Mouse (Mus musculus) hindbrain, embryonic 15.5 days (tissue): Measurements from ENCODE around the gene Ankrd36. TPM values are rescaled to one million over a fixed set of nuclear protein-coding genes. Genes with fewer than 3 reads are reported as not detected.

Source experiments
- ATAC-seq: fragments of 200-750 bp; cut with Nextera tagmentation; 2 replicates; pipeline ENCODE4 v1.8.0; 2017; ENCODE audit warnings: low read depth, moderate number of reproducible peaks, moderate TSS enrichment; ENCODE audit not compliant: low FRiP score
- H3K27ac ChIP-seq: fragments of 300-500 bp; sonication (generic); replicated peaks from 2 replicates; pipeline ENCODE4 v1.5.1; 2015; ENCODE audit warnings: mild to moderate bottlenecking, inconsistent platforms
- H3K27me3 ChIP-seq: fragments of 300-500 bp; sonication (generic); 2 replicates; pipeline ENCODE4 v1.6.1; 2015; ENCODE audit warnings: control low read depth, inconsistent platforms
- H3K36me3 ChIP-seq: fragments of 300-500 bp; sonication (generic); 2 replicates; pipeline ENCODE4 v1.6.1; 2015; ENCODE audit warnings: control low read depth, inconsistent platforms
- H3K4me1 ChIP-seq: fragments of 300-500 bp; sonication (generic); replicated peaks from 2 replicates; pipeline ENCODE4 v1.6.1; 2015; ENCODE audit warnings: control low read depth, inconsistent platforms
- H3K4me2 ChIP-seq: fragments of 300-500 bp; sonication (generic); 2 replicates; pipeline ENCODE4 v1.6.1; 2015; ENCODE audit warnings: moderate library complexity, mild to moderate bottlenecking, inconsistent platforms
- H3K4me3 ChIP-seq: fragments of 300-500 bp; sonication (generic); 2 replicates; pipeline ENCODE4 v1.5.1; 2015; ENCODE audit warnings: mild to moderate bottlenecking, inconsistent platforms
- H3K9ac ChIP-seq: fragments of 300-500 bp; sonication (generic); 2 replicates; pipeline ENCODE4 v1.6.1; 2015; ENCODE audit warnings: inconsistent platforms
- H3K9me3 ChIP-seq: fragments of 300-500 bp; sonication (generic); 2 replicates; pipeline ENCODE4 v1.6.1; 2016; ENCODE audit warnings: control low read depth, inconsistent platforms
- WGBS: fragments of 180-500 bp; shearing (Covaris S2); methylation state at CpG from one replicate; pipeline ENCODE4 v1.1.7; 2015; 5-methylcytosine and 5-hydroxymethylcytosine counted together
- polyA plus RNA-seq: library from polyadenylated mRNA; unstranded; fragments of >200 nt; fragmentation: Nextera tagmentation; extraction: Ambion mirVana; gene quantifications from 2 replicates; pipeline ENCODE4 v1.2.1, GENCODE M21; 2015

Ankrd36 gene
- polyA plus RNA-seq, 1 experiment from 2014 or later: not detected

- Histone ChIP-seq H3K9me3 (no peaks in the 10 kb centered on the region), H3K36me3 (no peaks in the 10 kb centered on the region), H3K27ac (no peak overlapping the region), H3K4me3 (no peak overlapping the region), H3K9ac (no peak overlapping the region), H3K4me1 (peaks cover 5% of the 10 kb centered on the region), H3K4me2 (no peak overlapping the region), H3K27me3 (no peaks in the 10 kb centered on the region)
- WGBS: 81% methylated on average over 3 of the region's 3 CpGs
- no peak for ATAC-seq
Observed at GRCm38 (mm10) chr11:5560273-5560672, 9.2 kb upstream of the Ankrd36 start.

- no peaks in the 10 kb centered on the region for H3K27me3 ChIP-seq
- no peak overlapping the region for H3K9ac ChIP-seq
- H3K4me1 ChIP-seq: peaks cover 5% of the 10 kb centered on the region
- ATAC-seq: no peak
- no peak overlapping the region for H3K4me2 ChIP-seq
- 22% methylated on average over 9 of the region's 9 CpGs for WGBS
- no peaks in the 10 kb centered on the region for H3K36me3 ChIP-seq
- H3K9me3 ChIP-seq: no peaks in the 10 kb centered on the region
- no peak overlapping the region for H3K27ac ChIP-seq
- no peak overlapping the region for H3K4me3 ChIP-seq
Observed at GRCm38 (mm10) chr11:5562625-5563268, 6.7 kb upstream of the Ankrd36 start.

GRCm38 (mm10) chr11:5563898-5564297 is 5.6 kb upstream of the Ankrd36 start:
- Histone ChIP-seq H3K9ac (no peak overlapping the region), H3K9me3 (no peaks in the 10 kb centered on the region), H3K27ac (no peak overlapping the region), H3K4me3 (no peak overlapping the region), H3K4me2 (no peak overlapping the region), H3K36me3 (no peaks in the 10 kb centered on the region), H3K27me3 (no peaks in the 10 kb centered on the region), H3K4me1 (peaks cover 5% of the 10 kb centered on the region)
- ATAC-seq: no peak
- 54% methylated on average over 6 of the region's 6 CpGs for whole genome bisulfite sequencing

GRCm38 (mm10) chr11:5565596-5565995 is 3.9 kb upstream of the Ankrd36 start:
- WGBS: 91% methylated on average over 3 of the region's 3 CpGs
- no peak for ATAC-seq
- H3K36me3 ChIP-seq: no peaks in the 10 kb centered on the region

GRCm38 (mm10) chr11:5566506-5566905 is 3.0 kb upstream of the Ankrd36 start:
- no peaks in the 10 kb centered on the region for H3K9me3 ChIP-seq
- 86% methylated on average over 2 of the region's 2 CpGs for WGBS

More at GRCm38 (mm10) chr11:5565596-5565995, 3.9 kb upstream of the Ankrd36 start:
- no peaks in the 10 kb centered on the region for H3K27me3 ChIP-seq
- H3K4me3 ChIP-seq: no peak overlapping the region
- H3K9ac ChIP-seq: no peak overlapping the region
- H3K27ac ChIP-seq: no peak overlapping the region
- peaks cover 5% of the 10 kb centered on the region for H3K4me1 ChIP-seq
- H3K4me2 ChIP-seq: no peak overlapping the region
- H3K9me3 ChIP-seq: no peaks in the 10 kb centered on the region

GRCm38 (mm10) chr11:5567654-5568053 is 1.8 kb upstream of the Ankrd36 start:
- H3K9ac ChIP-seq: no peak overlapping the region
- no peak overlapping the region for H3K4me3 ChIP-seq
- peaks cover 4% of the 10 kb centered on the region for H3K4me1 ChIP-seq
- no peaks in the 10 kb centered on the region for H3K36me3 ChIP-seq
- H3K9me3 ChIP-seq: no peaks in the 10 kb centered on the region
- no peak for ATAC-seq
- no peaks in the 10 kb centered on the region for H3K27me3 ChIP-seq
- H3K27ac ChIP-seq: no peak overlapping the region
- WGBS: 97% methylated on average over 6 of the region's 6 CpGs
- H3K4me2 ChIP-seq: no peak overlapping the region

More at GRCm38 (mm10) chr11:5566506-5566905, 3.0 kb upstream of the Ankrd36 start:
- H3K4me3 ChIP-seq: no peak overlapping the region
- H3K27ac ChIP-seq: no peak overlapping the region
- no peaks in the 10 kb centered on the region for H3K27me3 ChIP-seq
- H3K9ac ChIP-seq: no peak overlapping the region
- H3K4me2 ChIP-seq: no peak overlapping the region
- H3K4me1 ChIP-seq: peaks cover 5% of the 10 kb centered on the region
- ATAC-seq: no peak
- no peaks in the 10 kb centered on the region for H3K36me3 ChIP-seq

- Histone ChIP-seq H3K36me3 (no peaks in the 10 kb centered on the region), H3K4me3 (no peak overlapping the region), H3K9me3 (no peaks in the 10 kb centered on the region), H3K4me2 (no peak overlapping the region), H3K27ac (no peak overlapping the region), H3K27me3 (no peaks in the 10 kb centered on the region), H3K9ac (no peak overlapping the region), H3K4me1 (no peaks in the 10 kb centered on the region; the same call in 1 of the 2 replicates)
- ATAC-seq: no peak
- 94% methylated on average over 5 of the region's 5 CpGs for WGBS
Observed at GRCm38 (mm10) chr11:5568082-5568481, 1.4 kb upstream of the Ankrd36 start.

- no peaks in the 10 kb centered on the region for H3K4me1 ChIP-seq
- H3K9ac ChIP-seq: no peak overlapping the region
- H3K4me2 ChIP-seq: no peak overlapping the region
- no peaks in the 10 kb centered on the region for H3K27me3 ChIP-seq
- 96% methylated on average over 4 of the region's 4 CpGs for WGBS
- ATAC-seq: no peak
- no peaks in the 10 kb centered on the region for H3K9me3 ChIP-seq
- no peaks in the 10 kb centered on the region for H3K36me3 ChIP-seq
- no peak overlapping the region for H3K27ac ChIP-seq
- no peak overlapping the region for H3K4me3 ChIP-seq
Observed at GRCm38 (mm10) chr11:5571856-5572255, 2.4 kb downstream of the Ankrd36 start.

- Histone ChIP-seq H3K27ac (no peak overlapping the region), H3K9ac (no peak overlapping the region), H3K27me3 (no peaks in the 10 kb centered on the region), H3K9me3 (no peaks in the 10 kb centered on the region), H3K36me3 (no peaks in the 10 kb centered on the region), H3K4me3 (no peak overlapping the region), H3K4me1 (no peaks in the 10 kb centered on the region), H3K4me2 (no peak overlapping the region)
- ATAC-seq: no peak
- WGBS: 85% methylated on average over 2 of the region's 2 CpGs
Observed at GRCm38 (mm10) chr11:5573821-5574220, 4.3 kb downstream of the Ankrd36 start.

GRCm38 (mm10) chr11:5575046-5575445 is 5.6 kb downstream of the Ankrd36 start:
- ATAC-seq: no peak
- no peaks in the 10 kb centered on the region for H3K4me1 ChIP-seq
- H3K4me2 ChIP-seq: no peak overlapping the region
- no peaks in the 10 kb centered on the region for H3K27me3 ChIP-seq
- H3K36me3 ChIP-seq: no peaks in the 10 kb centered on the region
- no peaks in the 10 kb centered on the region for H3K9me3 ChIP-seq
- WGBS: 83% methylated on average over 6 of the region's 6 CpGs
- no peak overlapping the region for H3K9ac ChIP-seq
- no peak overlapping the region for H3K4me3 ChIP-seq
- no peak overlapping the region for H3K27ac ChIP-seq

- no peaks in the 10 kb centered on the region; the same call in 1 of the 2 replicates for H3K4me1 ChIP-seq
- ATAC-seq: no peak
- no peak overlapping the region for H3K4me3 ChIP-seq
- WGBS: 54% methylated on average over 6 of the region's 6 CpGs
- no peaks in the 10 kb centered on the region for H3K36me3 ChIP-seq
- no peak overlapping the region for H3K9ac ChIP-seq
- no peak overlapping the region for H3K27ac ChIP-seq
- H3K27me3 ChIP-seq: no peaks in the 10 kb centered on the region
- no peaks in the 10 kb centered on the region for H3K9me3 ChIP-seq
- no peak overlapping the region for H3K4me2 ChIP-seq
Observed at GRCm38 (mm10) chr11:5592336-5592735, 22.9 kb downstream of the Ankrd36 start.

GRCm38 (mm10) chr11:5595381-5595791 is 25.9 kb downstream of the Ankrd36 start:
- Histone ChIP-seq H3K4me2 (no peak overlapping the region), H3K9ac (no peak overlapping the region), H3K4me3 (no peak overlapping the region), H3K4me1 (no peaks in the 10 kb centered on the region; the same call in 1 of the 2 replicates), H3K36me3 (no peaks in the 10 kb centered on the region), H3K27me3 (no peaks in the 10 kb centered on the region), H3K9me3 (no peaks in the 10 kb centered on the region), H3K27ac (no peak overlapping the region)
- 95% methylated on average over 4 of the region's 4 CpGs for WGBS
- ATAC-seq: no peak

GRCm38 (mm10) chr11:5595792-5596191 is 26.3 kb downstream of the Ankrd36 start:
- no peak overlapping the region for H3K4me2 ChIP-seq
- H3K4me3 ChIP-seq: no peak overlapping the region
- H3K27ac ChIP-seq: no peak overlapping the region
- 89% methylated on average over 5 of the region's 5 CpGs for WGBS
- no peaks in the 10 kb centered on the region; the same call in 1 of the 2 replicates for H3K4me1 ChIP-seq
- H3K9me3 ChIP-seq: no peaks in the 10 kb centered on the region
- no peaks in the 10 kb centered on the region for H3K36me3 ChIP-seq
- H3K9ac ChIP-seq: no peak overlapping the region
- H3K27me3 ChIP-seq: no peaks in the 10 kb centered on the region
- ATAC-seq: no peak
